Mouse (Mus musculus): ENCODE results near the gene Als2cl. TPM values are rescaled to one million over a fixed set of nuclear protein-coding genes. Genes with fewer than 3 reads are reported as not detected.

Gene Als2cl
- polyA plus RNA-seq, 1 experiment from 2014 or later, result 9.7 TPM

DNA sequence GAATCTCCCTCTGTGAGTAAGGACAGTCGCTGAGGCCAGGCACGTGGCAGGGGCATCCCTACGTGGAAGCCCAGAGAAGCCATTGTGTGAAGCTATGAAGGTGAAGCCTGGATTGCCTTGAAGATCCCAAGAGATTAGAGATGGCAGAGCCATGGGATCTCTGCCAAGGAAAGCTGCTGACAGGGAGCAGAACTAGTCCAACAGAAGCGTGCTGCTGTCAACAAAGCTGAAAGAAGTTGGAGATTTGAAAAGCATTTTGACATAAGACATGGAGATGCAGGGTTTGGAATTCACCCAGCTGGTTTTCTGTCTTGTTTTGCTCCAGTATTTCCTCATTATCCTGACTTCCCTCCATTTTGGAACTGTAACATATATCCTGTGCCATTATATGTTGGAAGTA, 22.6 kb downstream of the Als2cl start:
- Histone ChIP-seq H3K27ac (ENCODE audit: low read length) (no peak overlapping the region), H3K9ac (ENCODE audit: low read length) (no peak overlapping the region), H3K4me2 (ENCODE audit: low read depth, low read length) (no peak overlapping the region), H3K27me3 (ENCODE audit: control insufficient read depth, insufficient read depth, low read depth, low read length) (no peaks in the 10 kb centered on the region), H3K4me3 (ENCODE audit: low read length) (no peak overlapping the region), H3K9me3 (ENCODE audit: control insufficient read depth, low read length) (no peaks in the 10 kb centered on the region), H3K36me3 (ENCODE audit: control insufficient read depth, insufficient read depth, low read length) (peaks cover 5% of the 10 kb centered on the region; the same call in 1 of the 2 replicates), H3K4me1 (replicated peaks; ENCODE audit: control insufficient read depth, insufficient read depth, low read length) (0 out of 2 replicates have a peak, but pooled peaks cover 3% of the 10 kb centered on the region)
- no peak for ATAC-seq (ENCODE audit: low read depth)
- 73% methylated on average over 4 of the region's 4 CpGs for WGBS

GRCm38 (mm10) chr9:110907201-110907837, 27.6 kb downstream of the Als2cl start:
- Histone ChIP-seq H3K36me3 (ENCODE audit: control insufficient read depth, insufficient read depth, low read length) (no peaks in the 10 kb centered on the region), H3K27me3 (ENCODE audit: control insufficient read depth, insufficient read depth, low read depth, low read length) (no peaks in the 10 kb centered on the region), H3K4me3 (ENCODE audit: low read length) (no peak overlapping the region), H3K4me1 (replicated peaks; ENCODE audit: control insufficient read depth, insufficient read depth, low read length) (no peaks in the 10 kb centered on the region), H3K27ac (ENCODE audit: low read length) (no peak overlapping the region), H3K9me3 (ENCODE audit: control insufficient read depth, low read length) (no peaks in the 10 kb centered on the region), H3K4me2 (ENCODE audit: low read depth, low read length) (no peak overlapping the region), H3K9ac (ENCODE audit: low read length) (no peak overlapping the region)
- 86% methylated on average over 11 of the region's 11 CpGs for WGBS
- no peak for ATAC-seq (ENCODE audit: low read depth)

DNA sequence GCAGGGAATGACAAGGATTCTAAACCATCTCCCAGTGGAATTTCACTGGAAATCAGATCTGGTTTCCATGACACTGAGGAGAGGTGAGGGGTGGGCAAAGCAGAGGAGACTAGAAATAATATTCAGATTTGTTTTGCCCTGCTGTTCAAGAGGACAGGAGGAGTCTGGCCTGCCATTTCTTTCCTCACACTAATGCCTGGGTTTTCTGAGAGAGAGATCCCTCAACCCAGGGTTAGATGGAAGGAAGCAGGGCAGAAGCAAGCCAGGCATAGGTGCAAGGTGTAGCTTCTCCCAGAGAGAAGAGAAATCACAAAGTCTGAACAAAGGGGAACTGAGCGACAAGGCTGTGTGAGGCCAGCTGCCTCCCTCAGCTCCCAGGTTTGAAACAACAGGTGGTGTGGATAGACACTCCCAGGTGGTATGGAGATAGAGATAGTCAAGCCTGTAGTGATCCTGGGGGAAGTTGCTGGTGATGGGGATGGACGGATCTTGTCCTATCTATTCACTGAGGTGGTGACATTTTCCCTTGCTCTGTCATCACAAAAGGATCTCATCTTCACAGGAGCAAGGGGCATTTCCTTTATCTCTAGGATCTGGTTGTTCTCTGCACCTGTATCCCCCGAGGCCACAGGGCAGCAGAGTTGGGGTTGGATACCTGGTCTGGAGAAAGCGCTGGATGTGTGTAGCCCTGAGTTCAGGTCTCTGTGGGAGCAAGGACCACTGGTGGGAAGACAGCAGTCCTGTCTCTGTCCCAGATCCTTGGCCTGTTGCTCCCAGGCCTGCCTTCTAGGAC, 28.4 kb downstream of the Als2cl start:
- H3K9me3 ChIP-seq (ENCODE audit: control insufficient read depth, low read length), result no peaks in the 10 kb centered on the region
- no peak overlapping the region for H3K4me2 ChIP-seq (ENCODE audit: low read depth, low read length)
- no peaks in the 10 kb centered on the region for H3K4me1 ChIP-seq (replicated peaks; ENCODE audit: control insufficient read depth, insufficient read depth, low read length)
- H3K4me3 ChIP-seq (ENCODE audit: low read length), result no peak overlapping the region
- H3K36me3 ChIP-seq (ENCODE audit: control insufficient read depth, insufficient read depth, low read length), result no peaks in the 10 kb centered on the region
- no peak overlapping the region for H3K27ac ChIP-seq (ENCODE audit: low read length)
- H3K27me3 ChIP-seq (ENCODE audit: control insufficient read depth, insufficient read depth, low read depth, low read length), result no peaks in the 10 kb centered on the region
- 74% methylated on average over 4 of the region's 4 CpGs for WGBS
- no peak for ATAC-seq (ENCODE audit: low read depth)
- no peak overlapping the region for H3K9ac ChIP-seq (ENCODE audit: low read length)

DNA sequence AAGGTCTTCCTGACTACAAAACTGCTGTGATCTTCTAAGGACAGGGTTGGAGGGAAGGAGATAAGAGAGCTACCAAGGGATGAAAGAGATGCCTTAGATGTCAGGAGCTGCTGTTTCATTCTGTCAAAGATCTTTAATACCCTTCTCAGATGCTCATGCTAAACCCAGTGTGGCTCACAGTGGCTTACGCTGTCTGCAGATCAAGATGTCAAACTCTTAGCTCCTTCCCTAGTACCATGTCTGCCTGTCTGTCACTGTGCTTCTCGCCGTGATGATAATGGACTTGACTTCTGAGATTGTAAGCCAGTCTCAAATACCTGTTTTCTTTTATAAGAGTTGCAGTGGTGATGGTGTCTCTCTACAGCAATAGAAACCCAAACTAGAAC, 29.0 kb downstream of the Als2cl start:
- Histone ChIP-seq H3K36me3 (ENCODE audit: control insufficient read depth, insufficient read depth, low read length) (no peaks in the 10 kb centered on the region), H3K4me3 (ENCODE audit: low read length) (no peak overlapping the region), H3K9ac (ENCODE audit: low read length) (no peak overlapping the region), H3K27ac (ENCODE audit: low read length) (no peak overlapping the region), H3K4me2 (ENCODE audit: low read depth, low read length) (no peak overlapping the region), H3K4me1 (replicated peaks; ENCODE audit: control insufficient read depth, insufficient read depth, low read length) (no peaks in the 10 kb centered on the region), H3K9me3 (ENCODE audit: control insufficient read depth, low read length) (no peaks in the 10 kb centered on the region), H3K27me3 (ENCODE audit: control insufficient read depth, insufficient read depth, low read depth, low read length) (no peaks in the 10 kb centered on the region)
- ATAC-seq (ENCODE audit: low read depth), result no peak
- 94% methylated on average over 3 of the region's 3 CpGs for whole genome bisulfite sequencing

GRCm38 (mm10) chr9:110909371-110909967, 29.8 kb downstream of the Als2cl start:
- Histone ChIP-seq H3K9ac (ENCODE audit: low read length) (no peak overlapping the region), H3K4me2 (ENCODE audit: low read depth, low read length) (no peak overlapping the region), H3K4me3 (ENCODE audit: low read length) (no peak overlapping the region), H3K4me1 (replicated peaks; ENCODE audit: control insufficient read depth, insufficient read depth, low read length) (no peaks in the 10 kb centered on the region), H3K27ac (ENCODE audit: low read length) (no peak overlapping the region), H3K27me3 (ENCODE audit: control insufficient read depth, insufficient read depth, low read depth, low read length) (no peaks in the 10 kb centered on the region), H3K9me3 (ENCODE audit: control insufficient read depth, low read length) (no peaks in the 10 kb centered on the region), H3K36me3 (ENCODE audit: control insufficient read depth, insufficient read depth, low read length) (no peaks in the 10 kb centered on the region)
- 67% methylated on average over 6 of the region's 6 CpGs for WGBS
- ATAC-seq (ENCODE audit: low read depth), result no peak

DNA sequence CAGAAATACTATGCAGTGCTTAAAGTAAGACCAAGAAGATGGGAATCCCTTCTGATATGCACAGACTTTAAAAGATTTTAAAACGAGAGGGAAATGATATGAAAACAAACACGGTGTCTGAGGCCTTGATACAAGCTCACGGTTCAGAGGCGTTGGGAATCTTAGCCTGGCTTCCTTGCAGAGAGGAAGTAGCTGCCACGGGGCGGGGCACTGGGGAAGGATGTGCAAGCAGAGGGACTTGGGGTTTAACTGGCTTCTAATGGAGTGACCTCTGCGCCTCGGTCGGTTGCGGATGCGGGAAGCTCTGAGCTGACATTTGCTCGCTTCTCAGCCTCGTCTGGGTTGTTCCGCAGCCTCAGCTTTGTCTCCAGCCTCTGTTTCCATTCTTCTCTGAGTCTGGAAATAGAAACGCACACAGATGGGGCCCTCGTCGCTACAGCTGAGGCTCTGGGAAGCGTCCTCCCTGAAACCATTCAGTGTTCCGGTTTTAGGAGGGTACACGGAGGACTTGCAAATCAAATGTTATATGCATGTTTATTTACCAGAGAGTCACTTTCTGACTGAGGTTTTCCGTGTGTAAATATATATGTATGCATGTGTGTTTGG, 35.1 kb downstream of the Als2cl start:
- no peak overlapping the region for H3K4me2 ChIP-seq (ENCODE audit: low read depth, low read length)
- WGBS, result 51% methylated on average over 21 of the region's 21 CpGs
- H3K4me1 ChIP-seq (replicated peaks; ENCODE audit: control insufficient read depth, insufficient read depth, low read length), result no peaks in the 10 kb centered on the region
- no peak for ATAC-seq (ENCODE audit: low read depth)
- H3K4me3 ChIP-seq (ENCODE audit: low read length), result no peak overlapping the region
- no peak overlapping the region for H3K27ac ChIP-seq (ENCODE audit: low read length)
- H3K27me3 ChIP-seq (ENCODE audit: control insufficient read depth, insufficient read depth, low read depth, low read length), result no peaks in the 10 kb centered on the region
- no peaks in the 10 kb centered on the region for H3K9me3 ChIP-seq (ENCODE audit: control insufficient read depth, low read length)
- H3K36me3 ChIP-seq (ENCODE audit: control insufficient read depth, insufficient read depth, low read length), result no peaks in the 10 kb centered on the region
- H3K9ac ChIP-seq (ENCODE audit: low read length), result no peak overlapping the region

DNA sequence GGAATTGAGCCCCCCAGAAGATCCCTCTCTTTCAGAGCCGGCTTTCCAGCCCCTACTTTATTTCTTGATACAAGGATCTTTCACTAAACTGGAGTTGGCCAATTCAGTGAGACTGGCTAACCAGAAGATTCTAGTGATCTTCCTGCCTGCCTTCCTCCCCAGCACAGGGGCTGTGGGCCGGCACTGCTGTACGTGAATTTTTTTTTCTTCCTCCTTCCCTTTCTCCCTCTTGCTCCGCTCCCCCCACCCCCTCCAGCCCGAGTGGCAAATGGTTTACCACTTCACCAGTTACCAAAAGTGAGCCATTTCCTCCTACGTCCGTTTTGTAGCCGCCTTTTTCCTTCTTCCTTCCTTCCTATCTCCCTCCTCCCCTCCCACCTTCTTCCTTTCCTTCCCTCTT, 35.8 kb downstream of the Als2cl start:
- no peak for ATAC-seq (ENCODE audit: low read depth)
- Histone ChIP-seq H3K4me3 (ENCODE audit: low read length) (no peak overlapping the region), H3K4me1 (replicated peaks; ENCODE audit: control insufficient read depth, insufficient read depth, low read length) (no peaks in the 10 kb centered on the region), H3K9ac (ENCODE audit: low read length) (no peak overlapping the region), H3K27me3 (ENCODE audit: control insufficient read depth, insufficient read depth, low read depth, low read length) (no peaks in the 10 kb centered on the region), H3K27ac (ENCODE audit: low read length) (no peak overlapping the region), H3K36me3 (ENCODE audit: control insufficient read depth, insufficient read depth, low read length) (no peaks in the 10 kb centered on the region), H3K4me2 (ENCODE audit: low read depth, low read length) (no peak overlapping the region), H3K9me3 (ENCODE audit: control insufficient read depth, low read length) (no peaks in the 10 kb centered on the region)
- WGBS, result 51% methylated on average over 8 of the region's 8 CpGs

- H3K27ac ChIP-seq (ENCODE audit: low read length), result no peak within 1 kb of the TSS
- no peak within 1 kb of the TSS for H3K9ac ChIP-seq (ENCODE audit: low read length)
- no peaks in the 10 kb centered on the region for H3K9me3 ChIP-seq (ENCODE audit: control insufficient read depth, low read length)
- WGBS, result 82% methylated on average over 7 of the region's 7 CpGs
- H3K36me3 ChIP-seq (ENCODE audit: control insufficient read depth, insufficient read depth, low read length), result no peaks in the 10 kb centered on the region
- no peaks in the 10 kb centered on the region for H3K4me1 ChIP-seq (replicated peaks; ENCODE audit: control insufficient read depth, insufficient read depth, low read length)
- no peak within 1 kb of the TSS for H3K4me3 ChIP-seq (ENCODE audit: low read length)
- no peak within 1 kb of the TSS for H3K4me2 ChIP-seq (ENCODE audit: low read depth, low read length)
- H3K27me3 ChIP-seq (ENCODE audit: control insufficient read depth, insufficient read depth, low read depth, low read length), result no peaks in the 10 kb centered on the region
- ATAC-seq (ENCODE audit: low read depth), result no peak
These were observed 37.1 kb downstream of the Als2cl start, which contains the start of gene Fam240a for GRCm38 (mm10) chr9:110916786-110917185. Gene Fam240a (minus strand): TSS chr9:110916861.

Measured in lung, embryonic 16.5 days (tissue).